8 mouse cellular contexts compared by ENCODE assay signal in genomic region chr12:110888606-110889005, GRCm38 (mm10). TPM values are rescaled to one million over a fixed set of nuclear protein-coding genes. Genes with fewer than 3 reads are reported as not detected.
A peak's percentile ranks its signal among the peaks of the same experiment; 100 is the strongest.
DNase-seq lines count a peak whose midpoint lies in the region; ATAC-seq lines count a peak whose summit lies in the region.

No protein-coding gene starts in this region.

- no peak for DNase-seq in heart, embryonic 10.5 days (ENCODE audit: low spot score)
- DNase-seq in heart, postnatal 36 days: no peak
- DNase-seq in thymus, postnatal 25 days: peak; percentile 6
- DNase-seq in thymus, postnatal 0 days (ENCODE audit: low spot score): no peak
- no peak for DNase-seq in B cell, adult 2 months
- DNase-seq in layer of hippocampus, postnatal 10 days (ENCODE audit: low spot score in 2 of 2): no peak

- peaks cover 7% of the 10 kb centered on the region for H3K36me3 ChIP-seq in heart, embryonic 10.5 days
- H3K36me3 ChIP-seq in hindbrain, embryonic 16.5 days (ENCODE audit: control insufficient read depth, insufficient read depth, low read length): peaks cover 2% of the 10 kb centered on the region; the same call in 1 of the 2 replicates
- H3K36me3 ChIP-seq in midbrain, embryonic 15.5 days (replicated peaks): no peaks in the 10 kb centered on the region; the same call in 1 of the 2 replicates

- no peaks in the 10 kb centered on the region for H3K27me3 ChIP-seq in heart, embryonic 10.5 days (ENCODE audit: insufficient read depth, poor library complexity, severe bottlenecking)
- no peaks in the 10 kb centered on the region for H3K27me3 ChIP-seq in hindbrain, embryonic 16.5 days (replicated peaks; ENCODE audit: control insufficient read depth, insufficient read depth, low read length)
- H3K27me3 ChIP-seq in midbrain, embryonic 15.5 days (replicated peaks): no peaks in the 10 kb centered on the region

- intact Hi-C loops in heart, postnatal 36 days (cut with DNase I): loop anchor here (1.0 to 5.0 kb wide), 2 partner anchors 38 to 89 kb away; partner anchors contain the start of genes Ankrd9 and Zfp839

- no peaks in the 10 kb centered on the region for H3K9me3 ChIP-seq in heart, embryonic 10.5 days
- H3K9me3 ChIP-seq in hindbrain, embryonic 16.5 days (ENCODE audit: control insufficient read depth, low read length): no peaks in the 10 kb centered on the region
- no peaks in the 10 kb centered on the region for H3K9me3 ChIP-seq in midbrain, embryonic 15.5 days

- ATAC-seq in hindbrain, embryonic 16.5 days: peak; percentile 61
- ATAC-seq in midbrain, embryonic 15.5 days (replicated peaks): peak; percentile 65; the same call in 1 of the 2 replicates

- peak overlapping the region; percentile 95 for H3K27ac ChIP-seq in heart, embryonic 10.5 days
- H3K27ac ChIP-seq in hindbrain, embryonic 16.5 days (ENCODE audit: low read depth, low read length): 0 out of 2 replicates have a peak overlapping the region, but pooled peaks have one; percentile 44
- peak overlapping the region; percentile 95; the same call in 1 of the 2 replicates for H3K27ac ChIP-seq in midbrain, embryonic 15.5 days

- peak overlapping the region; percentile 94 for H3K4me2 ChIP-seq in hindbrain, embryonic 16.5 days (ENCODE audit: low read length)
- H3K4me2 ChIP-seq in midbrain, embryonic 15.5 days: peak overlapping the region; percentile 80

- peak overlapping the region; percentile 76 for H3K9ac ChIP-seq in hindbrain, embryonic 16.5 days (ENCODE audit: low read depth, low read length)
- peak overlapping the region; percentile 92 for H3K9ac ChIP-seq in midbrain, embryonic 15.5 days

- H3K4me3 ChIP-seq in heart, embryonic 10.5 days: peak overlapping the region; percentile 92
- H3K4me3 ChIP-seq in hindbrain, embryonic 16.5 days (ENCODE audit: low read length): peak overlapping the region; percentile 90
- H3K4me3 ChIP-seq in midbrain, embryonic 15.5 days: peak overlapping the region; percentile 93

- H3K4me1 ChIP-seq in heart, embryonic 10.5 days: peaks cover 19% of the 10 kb centered on the region
- H3K4me1 ChIP-seq in hindbrain, embryonic 16.5 days (ENCODE audit: control insufficient read depth, insufficient read depth, low read depth, low read length): peaks cover 20% of the 10 kb centered on the region
- H3K4me1 ChIP-seq in midbrain, embryonic 15.5 days: peaks cover 21% of the 10 kb centered on the region

- WGBS in heart, embryonic 10.5 days: under 1% methylated on average over 25 of the region's 25 CpGs
- WGBS in hindbrain, embryonic 16.5 days: 0% methylated on average over 25 of the region's 25 CpGs
- 0% methylated on average over 25 of the region's 25 CpGs for WGBS in midbrain, embryonic 15.5 days

RNA-seq across cellular contexts. Expression of gene Cinp, which starts 0.3 kb away (rescaled TPM):
- 83.6 and 94.5 TPM in 2 replicates for polyA plus RNA-seq in heart, embryonic 10.5 days (2016; fragmentation: Nextera tagmentation; extraction: Ambion mirVana)
- 10 to 100 TPM; 34.2 to 34.8 TPM for total RNA-seq in heart, postnatal 36 days (2021)
- polyA plus RNA-seq in thymus, postnatal 0 days (2015; fragmentation: Nextera tagmentation; extraction: Ambion mirVana): 70.0 and 71.9 TPM in 2 replicates
- polyA plus RNA-seq in hindbrain, embryonic 16.5 days (2015; fragmentation: Nextera tagmentation; extraction: Ambion mirVana): 80.9 and 98.1 TPM in 2 replicates
- 76.3 and 85.4 TPM in 2 replicates for polyA plus RNA-seq in midbrain, embryonic 15.5 days (2015; fragmentation: Nextera tagmentation; extraction: Ambion mirVana)
- total RNA-seq in layer of hippocampus, postnatal 10 days (2021): 10 to 100 TPM; 71.9 to 84.1 TPM

RNA-seq across cellular contexts. Expression of gene Tecpr2, which starts 0.5 kb away (rescaled TPM):
- 3.9 and 4.1 TPM in 2 replicates for polyA plus RNA-seq in heart, embryonic 10.5 days (2016; fragmentation: Nextera tagmentation; extraction: Ambion mirVana)
- 1 to 10 TPM; 5.1 to 5.6 TPM for total RNA-seq in heart, postnatal 36 days (2021)
- 1.6 and 1.8 TPM in 2 replicates for polyA plus RNA-seq in thymus, postnatal 0 days (2015; fragmentation: Nextera tagmentation; extraction: Ambion mirVana)
- polyA plus RNA-seq in hindbrain, embryonic 16.5 days (2015; fragmentation: Nextera tagmentation; extraction: Ambion mirVana): 5.3 and 7.0 TPM in 2 replicates
- polyA plus RNA-seq in midbrain, embryonic 15.5 days (2015; fragmentation: Nextera tagmentation; extraction: Ambion mirVana): 8.9 and 9.4 TPM in 2 replicates
- total RNA-seq in layer of hippocampus, postnatal 10 days (2021): 10 to 100 TPM; 33.9 to 36.4 TPM

RNA-seq across cellular contexts. Expression of gene Zfp839, which starts 38.6 kb away (rescaled TPM):
- polyA plus RNA-seq in heart, embryonic 10.5 days (2016; fragmentation: Nextera tagmentation; extraction: Ambion mirVana): 4.6 and 6.1 TPM in 2 replicates
- 10 to 100 TPM; 11.1 to 11.7 TPM for total RNA-seq in heart, postnatal 36 days (2021)
- polyA plus RNA-seq in thymus, postnatal 0 days (2015; fragmentation: Nextera tagmentation; extraction: Ambion mirVana): 1.6 and 3.1 TPM in 2 replicates
- polyA plus RNA-seq in hindbrain, embryonic 16.5 days (2015; fragmentation: Nextera tagmentation; extraction: Ambion mirVana): 3.6 and 3.7 TPM in 2 replicates
- polyA plus RNA-seq in midbrain, embryonic 15.5 days (2015; fragmentation: Nextera tagmentation; extraction: Ambion mirVana): 3.9 and 4.4 TPM in 2 replicates
- 10 to 100 TPM in 1 of 2 experiments, 1 to 10 TPM in 1; 8.5 to 11.0 TPM for total RNA-seq in layer of hippocampus, postnatal 10 days (2021)

RNA-seq across cellular contexts. Expression of gene Mok, which starts 47.9 kb away (rescaled TPM):
- 3.8 and 4.3 TPM in 2 replicates for polyA plus RNA-seq in heart, embryonic 10.5 days (2016; fragmentation: Nextera tagmentation; extraction: Ambion mirVana)
- 1 to 10 TPM in 1 of 2 experiments, under 1 TPM in 1; 0.75 to 1.1 TPM for total RNA-seq in heart, postnatal 36 days (2021)
- polyA plus RNA-seq in thymus, postnatal 0 days (2015; fragmentation: Nextera tagmentation; extraction: Ambion mirVana): 1.4 and 1.7 TPM in 2 replicates
- polyA plus RNA-seq in hindbrain, embryonic 16.5 days (2015; fragmentation: Nextera tagmentation; extraction: Ambion mirVana): 13.9 and 16.8 TPM in 2 replicates
- 17.0 and 17.2 TPM in 2 replicates for polyA plus RNA-seq in midbrain, embryonic 15.5 days (2015; fragmentation: Nextera tagmentation; extraction: Ambion mirVana)
- 1 to 10 TPM; 9.8 to 9.9 TPM for total RNA-seq in layer of hippocampus, postnatal 10 days (2021)

Comparison
In these comparisons a context has a peak if more than half of its experiments do, and no peak if none do; other contexts are left out.
1. H3K27ac ChIP-seq: peak in every context shown above with its lines; median percentile 95 in heart, embryonic 10.5 days; 95 in midbrain, embryonic 15.5 days; 44 in hindbrain, embryonic 16.5 days.